Mouse (Mus musculus): ENCODE data around the gene 1700016K19Rik. TPM values are rescaled to one million over a fixed set of nuclear protein-coding genes. Genes with fewer than 3 reads are reported as not detected.

1700016K19Rik gene
- 0.12 and 0.24 TPM in 2 replicates for polyA plus RNA-seq (2012)

GRCm38 (mm10) chr11:75999440-76000155 is at the start of gene 1700016K19Rik:
TSS of gene 1700016K19Rik (plus strand) at chr11:75999912.

GRCm38 (mm10) chr11:76027139-76028071 is 27.7 kb downstream of the 1700016K19Rik start, which contains the start of gene Rflnb:
TSS of gene Rflnb (minus strand) at chr11:76027782.

Other genes with a start within 250 kb of the 1700016K19Rik start
- 0.01 TPM in 1 of 2 replicates, not detected in the other for gene Doc2b, start 203.9 kb upstream of the 1700016K19Rik start, polyA plus RNA-seq (2012)
- gene Rph3al, start 61.5 kb upstream of the 1700016K19Rik start, polyA plus RNA-seq (2012) = 1.5 and 2.2 TPM in 2 replicates
- 14.4 and 18.1 TPM in 2 replicates for gene Rflnb, start 27.9 kb downstream of the 1700016K19Rik start, polyA plus RNA-seq (2012)
- gene Vps53, start 179.7 kb downstream of the 1700016K19Rik start, polyA plus RNA-seq (2012) = 35.4 and 40.4 TPM in 2 replicates
- 1.1 and 1.8 TPM in 2 replicates for gene Fam57a, start 179.8 kb downstream of the 1700016K19Rik start, polyA plus RNA-seq (2012)
- not detected in 2 replicates for gene Dbil5, start 217.7 kb downstream of the 1700016K19Rik start, polyA plus RNA-seq (2012)
- 1.3 and 1.8 TPM in 2 replicates for gene Gemin4, start 217.8 kb downstream of the 1700016K19Rik start, polyA plus RNA-seq (2012)
- gene Mrm3, start 243.8 kb downstream of the 1700016K19Rik start, polyA plus RNA-seq (2012) = 13.9 and 15.1 TPM in 2 replicates
- gene Glod4, start 243.8 kb downstream of the 1700016K19Rik start, polyA plus RNA-seq (2012) = 4.4 and 6.1 TPM in 2 replicates